Mouse (Mus musculus): ENCODE results near the gene Sptbn4. TPM values are rescaled to one million over a fixed set of nuclear protein-coding genes. Genes with fewer than 3 reads are reported as not detected.

Sptbn4 gene
- polyA plus RNA-seq (2012; rRNA removed) = 53.2 and 53.7 TPM in 2 replicates

DNA sequence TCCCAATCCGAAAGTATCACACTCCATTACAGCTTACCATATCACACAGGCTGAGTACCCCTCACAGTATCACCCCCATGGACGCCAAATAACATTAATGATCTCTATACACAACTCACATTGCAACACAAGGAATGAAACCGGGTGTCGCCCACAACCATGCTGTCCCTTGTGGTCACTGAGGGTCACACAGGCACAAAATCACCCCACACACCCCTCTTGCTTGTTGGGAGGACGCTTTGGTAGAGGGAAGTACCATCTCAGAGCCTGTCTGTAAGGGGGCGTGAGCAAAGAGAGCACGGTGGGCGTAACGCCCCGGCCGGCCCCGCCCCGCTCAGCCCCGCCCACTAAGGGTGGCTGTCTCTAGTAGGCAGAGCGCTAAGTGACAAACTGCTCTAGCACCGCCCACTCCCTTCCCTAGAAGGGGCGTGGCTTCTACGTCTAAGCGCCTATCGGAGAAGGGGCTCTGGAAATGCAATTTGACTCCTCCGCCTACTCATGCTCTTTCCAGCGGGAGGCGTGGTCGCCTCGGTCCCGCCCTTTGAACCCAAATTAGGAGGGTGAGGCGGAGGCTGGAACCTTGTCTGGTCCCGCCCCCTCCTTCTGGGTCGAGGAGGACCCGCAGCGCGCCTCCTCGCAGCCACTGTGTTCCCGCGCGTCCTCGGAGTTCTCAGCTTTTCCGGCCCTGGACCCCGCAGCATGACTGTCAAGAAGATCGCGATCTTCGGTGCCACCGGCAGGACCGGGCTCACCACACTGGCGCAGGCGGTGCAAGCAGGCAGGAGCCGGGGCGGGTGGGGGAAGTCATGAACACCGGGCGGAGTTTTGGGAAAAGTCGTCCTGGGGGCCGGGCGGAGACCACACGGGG lies at the start of gene Sptbn4, which contains the start of gene Blvrb:
Sptbn4 (minus strand) TSS at position 268 of the 868 bp plus-strand sequence.
Blvrb (plus strand) TSS at position 560 of the 868 bp plus-strand sequence.

DNA sequence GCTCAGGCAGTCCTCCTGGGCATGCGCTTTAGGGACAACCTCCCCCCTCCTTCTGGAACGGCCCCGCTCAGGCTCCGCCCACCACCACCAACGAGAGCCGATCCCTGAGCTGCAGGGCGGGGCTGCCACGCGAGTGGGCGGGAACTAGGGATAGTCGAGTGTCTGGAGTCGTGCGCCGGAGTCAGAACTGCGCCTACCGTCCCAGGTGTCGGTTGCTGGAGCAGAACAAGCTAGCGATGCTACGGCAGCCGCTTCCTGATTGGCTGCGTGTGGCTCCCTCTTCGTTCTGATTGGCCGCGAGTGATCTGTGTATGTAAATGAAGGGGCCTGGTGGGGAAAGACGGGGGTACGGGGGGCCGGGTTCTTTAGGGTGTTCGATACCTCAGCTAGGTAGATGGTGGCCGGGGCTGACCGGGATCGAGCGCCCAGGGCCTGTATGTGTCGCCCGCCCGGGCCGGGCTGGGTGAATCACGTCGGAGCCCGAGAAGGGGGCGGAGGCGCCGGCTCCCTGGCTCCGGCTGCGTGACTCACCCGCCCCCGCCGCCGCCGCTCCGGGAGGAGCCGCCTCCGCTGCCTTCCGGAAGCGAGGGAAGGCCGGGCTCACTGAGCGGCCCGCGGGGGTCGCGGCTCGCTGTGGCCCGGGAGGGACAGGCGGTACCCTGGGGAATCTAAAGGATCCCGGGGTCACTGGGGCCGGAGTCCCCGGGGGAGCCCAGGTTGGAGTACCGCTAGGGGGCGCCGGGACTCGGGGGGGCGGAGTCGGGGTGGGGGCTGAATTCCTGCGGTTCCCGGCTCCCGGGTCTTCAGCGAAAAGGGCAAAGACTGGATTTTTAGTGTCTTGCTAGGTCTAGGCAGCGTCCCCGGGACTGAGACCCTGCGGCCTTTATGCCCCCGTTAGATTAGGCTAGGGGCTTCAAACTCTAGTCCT lies 39.5 kb upstream of the Sptbn4 start, which contains the start of gene Sertad1:
Sertad1 (plus strand) TSS at position 141 of the 928 bp plus-strand sequence.

DNA sequence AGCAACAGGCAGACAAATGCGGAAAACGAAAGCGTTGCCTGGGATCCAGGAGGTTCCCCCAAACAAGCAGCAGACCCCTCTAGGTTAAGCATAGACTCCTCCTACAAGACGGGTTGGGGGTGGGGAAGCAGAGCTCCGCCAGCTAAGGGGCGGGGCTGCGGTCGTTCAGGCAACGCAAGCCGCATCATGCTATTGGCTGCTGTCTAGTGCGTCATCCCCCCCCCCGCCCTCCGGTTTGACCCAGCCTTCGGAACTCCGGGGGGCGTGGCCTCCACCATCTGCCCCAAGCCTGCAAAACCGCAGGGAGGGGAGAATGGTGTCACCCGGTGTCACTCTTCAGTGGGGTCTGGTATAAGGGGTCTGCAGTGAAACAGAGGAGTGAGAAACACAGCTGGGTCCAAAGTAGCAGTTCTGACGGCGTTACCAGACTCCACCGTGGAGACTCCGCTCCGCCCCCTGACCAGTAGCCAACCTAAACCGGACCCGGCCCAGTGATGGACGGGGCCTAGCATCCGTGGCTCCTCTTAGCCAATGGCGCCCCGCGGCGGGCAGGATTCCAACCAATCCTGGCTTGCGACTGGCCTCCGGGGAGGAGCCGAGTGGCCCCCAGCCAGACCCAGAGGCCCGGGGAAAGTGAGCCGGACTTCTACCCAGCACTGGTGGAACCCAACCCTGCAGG lies 25.8 kb upstream of the Sptbn4 start, which contains the start of gene Sertad3:
Sertad3 (plus strand) TSS at position 613 of the 679 bp plus-strand sequence.

DNA sequence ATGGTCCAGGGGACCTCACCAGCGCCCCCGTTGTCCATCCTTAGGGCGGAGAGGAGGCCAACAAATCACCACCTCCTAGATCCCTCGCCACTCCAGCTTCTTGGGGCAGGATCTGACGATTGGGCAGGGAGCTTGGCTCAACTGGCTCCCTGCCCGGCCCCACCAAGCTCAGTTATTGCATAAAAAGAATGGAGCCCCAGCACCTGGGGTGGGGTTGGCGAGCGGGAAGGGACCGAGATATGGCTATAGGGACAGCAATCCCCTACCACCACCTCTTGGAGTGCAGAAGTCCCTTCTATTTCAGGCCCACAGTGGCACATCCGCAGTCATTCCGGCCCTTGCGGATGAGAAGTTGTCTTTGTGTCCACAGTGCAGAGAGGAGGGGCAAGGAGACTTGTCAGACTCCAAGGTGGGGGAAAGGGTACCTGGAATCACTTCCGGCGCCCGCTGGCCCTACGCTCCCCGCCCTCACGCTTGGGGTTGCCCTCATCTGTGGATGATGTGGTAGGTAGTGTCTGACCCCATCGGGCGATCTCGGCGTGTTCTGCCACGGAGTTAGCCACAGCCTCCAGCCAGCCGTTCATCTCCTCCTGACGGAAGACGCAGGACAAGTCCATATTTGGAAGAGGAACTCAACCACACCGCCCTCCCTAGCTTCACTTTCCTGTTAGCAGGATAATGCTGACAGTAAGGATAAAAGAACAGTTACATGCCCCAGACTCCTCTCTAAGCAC lies 90.5 kb downstream of the Sptbn4 start, which contains the start of gene Gm20479:
Gm20479 (minus strand) TSS at position 559 of the 734 bp plus-strand sequence.

DNA sequence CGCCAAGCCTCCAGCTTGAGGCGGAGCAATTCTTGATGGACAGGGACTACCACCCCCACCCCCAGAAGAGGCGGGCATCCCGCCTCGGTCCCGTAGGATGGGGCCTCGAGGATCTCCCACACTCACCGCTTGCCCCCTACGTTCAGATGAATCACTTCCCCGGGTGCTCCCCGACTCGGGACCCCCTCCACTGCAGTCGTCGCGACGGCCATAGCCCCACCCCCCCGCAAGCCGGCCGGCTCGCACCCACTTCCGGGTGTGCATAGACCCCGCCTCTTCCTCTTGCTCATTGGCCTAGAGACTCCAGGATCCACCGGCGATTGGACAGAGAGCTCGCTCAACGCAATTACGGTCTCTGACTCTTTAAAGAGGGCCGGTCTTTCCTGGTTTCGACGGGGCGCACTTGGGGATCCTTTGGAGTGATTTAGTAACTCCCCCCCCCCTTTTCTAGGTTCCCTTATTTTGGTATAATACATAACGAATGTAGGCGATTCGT lies 91.7 kb downstream of the Sptbn4 start, which contains the start of gene Shkbp1:
Shkbp1 (minus strand) TSS at position 275 of the 496 bp plus-strand sequence.

DNA sequence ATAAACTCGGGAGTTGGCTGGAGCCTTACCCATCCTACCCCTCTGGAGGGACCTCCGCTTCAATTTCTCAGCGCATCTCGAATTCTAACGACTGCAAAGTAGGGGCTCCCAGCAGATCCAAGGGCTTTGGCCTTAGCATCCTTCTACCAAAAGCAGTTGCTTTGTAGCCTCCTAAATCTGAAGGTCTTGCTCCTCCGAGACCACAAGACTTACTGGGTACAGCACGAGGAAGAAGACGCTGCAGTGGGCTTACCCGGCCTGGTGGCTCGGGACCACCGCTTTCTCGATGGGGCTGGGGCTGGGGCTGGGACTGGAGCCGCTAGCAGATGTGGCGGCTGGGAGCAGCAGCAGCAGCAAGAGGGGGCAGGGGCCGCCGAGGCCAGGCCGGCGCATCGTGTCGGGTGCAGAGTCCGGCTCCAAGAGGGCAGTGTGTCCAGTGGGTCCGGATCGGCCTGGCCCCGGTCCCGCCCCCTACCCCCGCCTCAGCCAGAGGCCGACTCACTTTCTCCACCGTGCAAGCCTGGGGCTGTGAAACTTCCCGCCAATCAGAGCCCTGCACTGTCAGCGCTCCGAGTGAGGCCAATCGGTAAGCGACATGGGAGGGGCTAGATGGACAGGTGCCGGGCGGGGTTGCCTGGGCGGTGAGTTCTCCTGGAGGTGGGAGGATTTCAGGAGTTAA lies 110.2 kb downstream of the Sptbn4 start, which contains the start of gene Ltbp4:
Ltbp4 (minus strand) TSS at position 518 of the 679 bp plus-strand sequence.

Other genes with a start within 250 kb of the Sptbn4 start
- 13.8 and 14.0 TPM in 2 replicates for gene Itpkc, start 219.0 kb downstream of the Sptbn4 start, polyA plus RNA-seq (2012; rRNA removed)
- 31.9 and 34.2 TPM in 2 replicates for gene Coq8b, start 214.7 kb downstream of the Sptbn4 start, polyA plus RNA-seq (2012; rRNA removed)
- gene Numbl, start 189.3 kb downstream of the Sptbn4 start, polyA plus RNA-seq (2012; rRNA removed) = 93.9 and 103 TPM in 2 replicates
- 26.0 and 28.6 TPM in 2 replicates for gene Ltbp4, start 110.0 kb downstream of the Sptbn4 start, polyA plus RNA-seq (2012; rRNA removed)
- gene Shkbp1, start 91.7 kb downstream of the Sptbn4 start, polyA plus RNA-seq (2012; rRNA removed) = 100 and 119 TPM in 2 replicates
- 0.23 and 0.27 TPM in 2 replicates for gene Gm20479, start 90.3 kb downstream of the Sptbn4 start, polyA plus RNA-seq (2012; rRNA removed)
- 13.4 and 15.1 TPM in 2 replicates for gene Blvrb, start 292 bp upstream of the Sptbn4 start, polyA plus RNA-seq (2012; rRNA removed)
- 5.5 and 6.5 TPM in 2 replicates for gene Sertad3, start 26.1 kb upstream of the Sptbn4 start, polyA plus RNA-seq (2012; rRNA removed)
- 4.4 and 5.2 TPM in 2 replicates for gene Sertad1, start 39.2 kb upstream of the Sptbn4 start, polyA plus RNA-seq (2012; rRNA removed)
- 1.3 and 2.6 TPM in 2 replicates for gene Prx, start 51.6 kb upstream of the Sptbn4 start, polyA plus RNA-seq (2012; rRNA removed)
- gene Hipk4, start 75.6 kb upstream of the Sptbn4 start, polyA plus RNA-seq (2012; rRNA removed) = 0.95 and 0.97 TPM in 2 replicates
- gene Pld3, start 105.5 kb upstream of the Sptbn4 start, polyA plus RNA-seq (2012; rRNA removed) = 255 TPM in 2 replicates
- 39.4 and 40.2 TPM in 2 replicates for gene 2310022A10Rik, start 105.5 kb upstream of the Sptbn4 start, polyA plus RNA-seq (2012; rRNA removed)
- 61.1 and 64.9 TPM in 2 replicates for gene Akt2, start 143.9 kb upstream of the Sptbn4 start, polyA plus RNA-seq (2012; rRNA removed)
- 87.6 and 93.0 TPM in 2 replicates for gene Ttc9b, start 206.2 kb upstream of the Sptbn4 start, polyA plus RNA-seq (2012; rRNA removed)
- gene Map3k10, start 226.9 kb upstream of the Sptbn4 start, polyA plus RNA-seq (2012; rRNA removed) = 93.2 and 95.2 TPM in 2 replicates
- gene Zfp607b, start 241.7 kb upstream of the Sptbn4 start, polyA plus RNA-seq (2012; rRNA removed) = 10.1 and 11.0 TPM in 2 replicates